Mouse (Mus musculus): ENCODE measurements around the gene Nodal. TPM values are rescaled to one million over a fixed set of nuclear protein-coding genes. Genes with fewer than 3 reads are reported as not detected.
A peak's percentile ranks its signal among the peaks of the same experiment; 100 is the strongest.

The Nodal gene
- polyA plus RNA-seq, 1 experiment from 2014 or later, result 0.09 TPM

DNA sequence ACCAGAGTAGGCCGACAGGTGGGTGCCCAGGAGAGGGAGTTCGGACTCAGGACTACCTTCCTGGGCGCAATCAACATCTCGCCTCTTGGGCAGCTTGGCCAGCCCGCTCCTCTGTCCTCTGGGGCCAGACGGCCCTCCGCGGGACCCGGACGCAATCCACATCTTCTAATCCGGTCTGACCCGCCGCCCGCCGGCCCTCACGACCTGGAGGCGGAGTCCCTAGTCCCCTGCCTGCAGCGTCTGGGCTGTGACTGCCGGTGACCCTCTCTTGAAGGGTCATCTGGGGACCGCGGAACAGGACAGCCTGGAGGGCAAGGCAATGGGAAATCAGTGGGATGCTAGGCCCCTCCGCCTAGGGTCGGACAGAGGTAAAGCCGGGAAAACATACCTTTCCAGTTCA, 1.4 kb downstream of the Nodal start:
- Histone ChIP-seq H3K4me2 (replicated peaks) (0 out of 2 replicates have a peak overlapping the region, but pooled peaks have one; percentile 89), H3K4me3 (replicated peaks) (no peak overlapping the region), H3K27ac (no peak overlapping the region), H3K4me1 (replicated peaks) (peaks cover 13% of the 10 kb centered on the region), H3K9me3 (no peaks in the 10 kb centered on the region), H3K27me3 (replicated peaks) (peaks cover 42% of the 10 kb centered on the region), H3K9ac (no peak overlapping the region), H3K36me3 (no peaks in the 10 kb centered on the region)
- ATAC-seq, result no peak
- 11% methylated on average over 24 of the region's 24 CpGs for WGBS

DNA sequence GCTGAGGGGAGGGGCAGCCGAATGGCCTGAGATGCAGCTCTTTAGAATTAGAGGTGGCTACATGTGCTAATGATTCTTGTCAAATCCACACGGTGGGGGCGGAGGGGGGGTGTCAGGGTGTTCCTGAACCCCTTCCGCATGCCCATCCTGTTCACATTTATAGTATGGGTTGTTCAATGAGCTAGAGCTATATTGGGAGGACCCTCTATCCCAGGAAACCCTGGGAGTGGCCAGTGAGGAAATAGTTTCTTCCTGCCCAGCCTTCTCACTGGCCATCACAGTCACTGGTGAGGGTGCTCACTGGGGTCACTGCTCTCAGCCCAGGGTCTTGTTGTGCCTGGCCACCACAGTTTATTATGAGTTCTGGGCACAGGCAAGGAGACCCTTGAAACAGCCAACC, 2.2 kb downstream of the Nodal start:
- H3K9ac ChIP-seq, result no peak overlapping the region
- no peak overlapping the region for H3K27ac ChIP-seq
- H3K4me1 ChIP-seq (replicated peaks), result peaks cover 18% of the 10 kb centered on the region
- H3K27me3 ChIP-seq (replicated peaks), result peaks cover 42% of the 10 kb centered on the region
- WGBS, result 63% methylated on average over 4 of the region's 4 CpGs
- no peak overlapping the region for H3K4me2 ChIP-seq (replicated peaks)
- no peak overlapping the region for H3K4me3 ChIP-seq (replicated peaks)
- ATAC-seq, result no peak
- no peaks in the 10 kb centered on the region for H3K9me3 ChIP-seq
- H3K36me3 ChIP-seq, result no peaks in the 10 kb centered on the region

DNA sequence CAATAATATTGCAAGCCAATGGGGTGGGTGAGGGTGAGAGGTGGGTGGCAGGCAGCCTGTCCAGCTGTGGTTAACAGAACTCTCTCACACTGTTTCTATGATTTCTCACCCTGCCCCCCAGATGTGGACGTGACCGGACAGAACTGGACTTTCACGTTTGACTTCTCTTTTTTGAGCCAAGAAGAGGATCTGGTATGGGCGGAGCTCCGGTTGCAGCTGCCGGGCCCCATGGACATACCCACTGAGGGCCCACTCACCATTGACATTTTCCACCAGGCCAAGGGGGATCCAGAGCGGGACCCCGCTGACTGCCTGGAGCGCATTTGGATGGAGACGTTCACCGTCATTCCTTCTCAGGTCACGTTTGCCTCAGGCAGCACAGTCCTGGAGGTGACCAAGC, 5.1 kb downstream of the Nodal start:
- no peak for ATAC-seq
- H3K27me3 ChIP-seq (replicated peaks), result peaks cover 27% of the 10 kb centered on the region
- H3K4me3 ChIP-seq (replicated peaks), result no peak overlapping the region
- 75% methylated on average over 12 of the region's 12 CpGs for WGBS
- no peaks in the 10 kb centered on the region for H3K9me3 ChIP-seq
- no peaks in the 10 kb centered on the region for H3K36me3 ChIP-seq
- H3K4me2 ChIP-seq (replicated peaks), result no peak overlapping the region
- no peak overlapping the region for H3K27ac ChIP-seq
- no peak overlapping the region for H3K9ac ChIP-seq
- H3K4me1 ChIP-seq (replicated peaks), result peaks cover 18% of the 10 kb centered on the region

DNA sequence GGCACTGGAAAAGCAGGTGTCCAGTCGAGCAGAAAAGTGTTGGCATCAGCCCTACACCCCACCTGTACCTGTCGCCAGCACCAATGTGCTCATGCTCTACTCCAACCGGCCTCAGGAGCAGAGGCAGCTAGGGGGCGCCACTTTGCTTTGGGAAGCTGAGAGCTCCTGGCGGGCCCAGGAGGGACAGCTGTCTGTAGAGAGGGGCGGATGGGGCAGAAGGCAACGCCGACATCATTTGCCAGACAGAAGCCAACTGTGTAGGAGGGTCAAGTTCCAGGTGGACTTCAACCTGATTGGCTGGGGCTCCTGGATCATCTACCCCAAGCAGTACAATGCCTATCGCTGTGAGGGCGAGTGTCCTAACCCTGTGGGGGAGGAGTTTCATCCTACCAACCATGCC, 5.5 kb downstream of the Nodal start:
- peak; percentile 23; the same call in 1 of the 2 replicates for ATAC-seq

DNA sequence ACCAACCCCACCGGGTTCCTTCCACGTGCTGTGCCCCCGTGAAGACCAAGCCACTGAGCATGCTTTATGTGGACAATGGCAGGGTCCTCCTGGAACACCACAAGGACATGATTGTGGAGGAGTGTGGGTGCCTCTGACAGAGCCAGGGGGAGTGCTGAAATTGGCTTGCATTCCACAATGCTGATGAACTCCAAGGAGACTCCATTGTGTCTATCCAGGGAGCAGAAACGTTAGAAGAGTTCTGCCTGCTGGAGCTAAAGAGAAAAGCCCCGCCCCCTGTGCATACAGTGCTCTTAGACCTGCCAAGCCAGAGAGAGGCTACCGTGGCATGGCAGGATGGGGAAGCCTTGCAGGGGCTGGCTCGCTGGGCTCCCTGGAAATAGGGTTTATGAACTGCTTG, 6.7 kb downstream of the Nodal start:
- peaks cover 11% of the 10 kb centered on the region for H3K27me3 ChIP-seq (replicated peaks)
- H3K4me3 ChIP-seq (replicated peaks), result no peak overlapping the region
- 23% methylated on average over 7 of the region's 7 CpGs for WGBS
- ATAC-seq, result no peak
- H3K4me2 ChIP-seq (replicated peaks), result no peak overlapping the region
- H3K36me3 ChIP-seq, result 0 out of 2 replicates have a peak, but pooled peaks cover 4% of the 10 kb centered on the region
- H3K4me1 ChIP-seq (replicated peaks), result peaks cover 7% of the 10 kb centered on the region; the same call in 1 of the 2 replicates
- H3K9me3 ChIP-seq, result no peaks in the 10 kb centered on the region
- no peak overlapping the region for H3K9ac ChIP-seq
- H3K27ac ChIP-seq, result no peak overlapping the region

More for the DNA sequence above, 5.5 kb downstream of the Nodal start:
- WGBS, result 70% methylated on average over 10 of the region's 10 CpGs
- H3K27me3 ChIP-seq (replicated peaks), result peaks cover 23% of the 10 kb centered on the region
- no peaks in the 10 kb centered on the region for H3K9me3 ChIP-seq
- H3K4me2 ChIP-seq (replicated peaks), result no peak overlapping the region
- no peak overlapping the region for H3K4me3 ChIP-seq (replicated peaks)
- H3K4me1 ChIP-seq (replicated peaks), result peaks cover 14% of the 10 kb centered on the region
- no peak overlapping the region for H3K27ac ChIP-seq
- no peaks in the 10 kb centered on the region for H3K36me3 ChIP-seq
- no peak overlapping the region for H3K9ac ChIP-seq

DNA sequence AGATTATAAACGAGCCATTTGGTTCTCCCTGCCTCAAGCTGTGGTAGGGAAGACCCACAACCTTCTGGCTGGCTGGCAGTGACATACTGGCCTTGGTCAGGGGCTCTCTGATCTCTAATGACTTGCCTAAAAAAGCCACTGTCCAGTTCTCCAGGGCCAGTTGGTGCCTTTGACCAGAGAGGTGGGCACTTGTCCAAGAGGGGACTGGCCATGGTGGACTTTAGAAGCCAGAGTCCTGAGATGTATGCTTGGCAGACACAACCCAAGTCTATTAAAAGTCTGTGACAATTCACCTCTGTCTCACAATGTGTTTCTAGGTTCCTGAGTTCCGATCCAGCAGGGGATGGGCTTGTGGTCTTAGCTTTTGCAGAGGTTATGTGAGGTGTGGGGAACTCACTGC, 7.3 kb downstream of the Nodal start:
- WGBS, result 67% methylated on average over 2 of the region's 2 CpGs
- H3K9ac ChIP-seq, result no peak overlapping the region

DNA sequence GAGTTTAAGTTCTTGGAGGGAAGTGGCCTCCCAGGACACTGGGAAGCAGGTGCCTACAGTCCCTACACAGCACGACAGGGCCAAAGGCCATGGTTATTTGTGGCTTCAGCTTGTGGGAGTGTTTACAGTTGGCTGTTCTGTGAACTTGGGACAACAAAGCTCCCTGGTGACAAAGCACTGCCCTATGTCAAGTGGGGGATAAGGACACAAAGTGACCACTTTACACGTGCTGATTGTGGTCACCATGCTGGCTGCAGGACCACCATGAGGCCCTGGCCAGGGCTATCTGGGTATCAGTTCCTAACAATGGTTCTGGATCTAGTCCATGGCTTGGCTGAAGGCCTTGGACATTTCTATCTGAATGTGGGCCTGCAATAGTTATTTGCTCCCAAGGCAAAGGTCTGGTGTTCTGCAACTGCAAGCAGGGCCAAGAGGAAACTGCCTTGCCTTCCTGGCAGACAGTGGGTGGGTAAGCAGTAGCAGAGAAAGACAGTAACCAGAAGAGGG, 8.5 kb downstream of the Nodal start:
- H3K9ac ChIP-seq, result no peak overlapping the region
- H3K9me3 ChIP-seq, result no peaks in the 10 kb centered on the region
- no peak for ATAC-seq
- peaks cover 7% of the 10 kb centered on the region; the same call in 1 of the 2 replicates for H3K4me1 ChIP-seq (replicated peaks)
- H3K36me3 ChIP-seq, result 0 out of 2 replicates have a peak, but pooled peaks cover 19% of the 10 kb centered on the region
- no peak overlapping the region for H3K4me3 ChIP-seq (replicated peaks)
- no peak overlapping the region for H3K27ac ChIP-seq
- no peaks in the 10 kb centered on the region for H3K27me3 ChIP-seq (replicated peaks)
- H3K4me2 ChIP-seq (replicated peaks), result no peak overlapping the region
- WGBS, result 43% methylated on average over 2 of the region's 2 CpGs

More for the DNA sequence above, 7.3 kb downstream of the Nodal start:
- no peak for ATAC-seq
- Histone ChIP-seq H3K36me3 (0 out of 2 replicates have a peak, but pooled peaks cover 9% of the 10 kb centered on the region), H3K4me2 (replicated peaks) (no peak overlapping the region), H3K27ac (no peak overlapping the region), H3K9me3 (no peaks in the 10 kb centered on the region), H3K27me3 (replicated peaks) (peaks cover 5% of the 10 kb centered on the region), H3K4me3 (replicated peaks) (no peak overlapping the region), H3K4me1 (replicated peaks) (peaks cover 7% of the 10 kb centered on the region; the same call in 1 of the 2 replicates)

DNA sequence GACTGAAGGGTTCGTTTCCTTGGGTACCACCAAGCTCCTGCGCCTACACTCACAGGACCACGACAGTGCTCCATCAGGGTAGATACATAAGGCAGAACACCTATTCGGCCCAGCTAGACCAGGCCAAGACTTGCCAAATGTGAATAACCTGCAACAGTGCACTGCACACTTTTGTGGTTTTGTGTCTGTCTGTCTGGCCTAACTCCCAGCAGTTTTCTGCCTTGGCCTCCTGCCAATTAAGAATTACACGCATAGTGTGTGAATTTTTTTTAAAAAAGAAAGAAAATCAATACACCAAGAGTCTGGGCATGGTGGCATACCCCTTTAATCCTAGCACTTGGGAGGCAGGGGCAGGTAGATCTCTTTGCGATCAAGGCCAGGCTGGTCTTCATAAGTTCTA, 10.2 kb downstream of the Nodal start:
- Histone ChIP-seq H3K4me2 (replicated peaks) (no peak overlapping the region), H3K4me1 (replicated peaks) (peaks cover 7% of the 10 kb centered on the region; the same call in 1 of the 2 replicates), H3K27ac (no peak overlapping the region), H3K36me3 (peaks cover 24% of the 10 kb centered on the region), H3K4me3 (replicated peaks) (no peak overlapping the region), H3K9ac (no peak overlapping the region), H3K27me3 (replicated peaks) (no peaks in the 10 kb centered on the region), H3K9me3 (no peaks in the 10 kb centered on the region)
- ATAC-seq, result no peak
- WGBS, result 85% methylated on average over 6 of the region's 6 CpGs

DNA sequence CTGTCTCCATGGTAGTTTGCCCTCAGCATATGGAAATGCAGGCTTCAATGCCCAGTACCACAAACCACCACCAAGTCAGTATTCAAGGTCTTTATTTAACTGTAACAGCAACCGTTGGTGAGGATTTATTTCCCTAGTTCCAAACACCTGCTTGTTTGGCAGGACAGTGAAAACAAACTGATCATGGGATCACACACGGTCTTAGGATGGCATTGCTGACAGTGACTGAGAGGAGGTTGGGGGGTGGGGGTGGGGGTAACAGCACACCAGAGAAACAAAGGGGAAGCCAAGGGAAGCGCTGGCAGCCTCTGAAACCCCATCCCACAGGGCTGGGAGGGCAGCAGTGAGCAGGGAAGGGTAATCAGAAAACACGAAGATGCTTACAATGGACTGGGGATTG, 10.6 kb downstream of the Nodal start:
- ATAC-seq, result no peak
- Histone ChIP-seq H3K4me3 (replicated peaks) (no peak overlapping the region), H3K27ac (no peak overlapping the region), H3K4me2 (replicated peaks) (no peak overlapping the region), H3K4me1 (replicated peaks) (peaks cover 7% of the 10 kb centered on the region; the same call in 1 of the 2 replicates), H3K9me3 (no peaks in the 10 kb centered on the region), H3K27me3 (replicated peaks) (no peaks in the 10 kb centered on the region), H3K36me3 (peaks cover 27% of the 10 kb centered on the region), H3K9ac (no peak overlapping the region)
- WGBS, result 69% methylated on average over 4 of the region's 4 CpGs

DNA sequence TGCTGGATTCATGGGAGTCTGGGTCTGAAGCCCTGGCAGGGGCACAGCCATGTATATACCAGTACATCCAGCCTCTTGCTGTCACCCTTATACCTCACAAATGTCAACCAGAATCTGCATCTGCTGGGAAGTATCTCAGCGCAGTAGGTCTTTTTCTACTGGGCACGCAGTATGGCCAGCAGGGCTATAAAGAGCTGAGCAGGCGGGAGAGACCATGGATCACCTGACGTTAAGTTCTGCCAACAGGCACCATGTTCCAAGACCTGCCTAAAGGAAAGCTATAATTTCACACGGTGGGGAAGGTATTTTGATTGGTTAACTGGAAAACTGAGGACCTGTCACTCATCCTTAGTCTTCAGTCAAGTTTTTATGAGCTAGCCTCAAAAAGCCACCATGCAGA, 11.3 kb downstream of the Nodal start:
- WGBS, result 92% methylated on average over 5 of the region's 5 CpGs
- ATAC-seq, result no peak
- no peak overlapping the region for H3K4me2 ChIP-seq (replicated peaks)
- no peaks in the 10 kb centered on the region for H3K9me3 ChIP-seq
- no peak overlapping the region for H3K4me3 ChIP-seq (replicated peaks)
- H3K27me3 ChIP-seq (replicated peaks), result no peaks in the 10 kb centered on the region
- no peak overlapping the region for H3K9ac ChIP-seq
- peaks cover 7% of the 10 kb centered on the region; the same call in 1 of the 2 replicates for H3K4me1 ChIP-seq (replicated peaks)
- peaks cover 33% of the 10 kb centered on the region for H3K36me3 ChIP-seq
- H3K27ac ChIP-seq, result no peak overlapping the region

DNA sequence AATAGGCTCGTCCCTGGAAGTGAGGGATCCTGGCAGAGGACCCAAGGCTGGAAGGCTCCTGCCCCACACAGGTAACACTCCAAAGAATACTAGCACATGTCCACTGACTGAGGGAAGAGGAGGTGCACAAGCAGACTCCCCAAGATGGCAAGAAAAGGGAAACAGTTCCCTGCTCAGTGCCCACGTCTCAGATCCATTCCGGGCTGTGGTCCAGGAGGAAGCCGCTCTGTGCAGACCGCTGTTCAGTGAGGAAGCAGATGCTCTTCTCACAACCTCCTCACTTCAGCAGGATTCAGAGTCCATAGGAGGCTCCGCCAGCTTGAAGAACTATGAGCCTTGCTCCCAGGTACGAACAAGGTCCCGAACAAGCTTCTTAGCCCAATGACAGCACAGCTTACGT, 13.6 kb downstream of the Nodal start:
- no peak for ATAC-seq
- Histone ChIP-seq H3K9ac (no peak overlapping the region), H3K9me3 (no peaks in the 10 kb centered on the region), H3K27me3 (replicated peaks) (no peaks in the 10 kb centered on the region), H3K27ac (no peak overlapping the region), H3K4me2 (replicated peaks) (no peak overlapping the region), H3K36me3 (peaks cover 42% of the 10 kb centered on the region), H3K4me1 (replicated peaks) (no peaks in the 10 kb centered on the region), H3K4me3 (replicated peaks) (no peak overlapping the region)
- WGBS, result 83% methylated on average over 9 of the region's 9 CpGs

DNA sequence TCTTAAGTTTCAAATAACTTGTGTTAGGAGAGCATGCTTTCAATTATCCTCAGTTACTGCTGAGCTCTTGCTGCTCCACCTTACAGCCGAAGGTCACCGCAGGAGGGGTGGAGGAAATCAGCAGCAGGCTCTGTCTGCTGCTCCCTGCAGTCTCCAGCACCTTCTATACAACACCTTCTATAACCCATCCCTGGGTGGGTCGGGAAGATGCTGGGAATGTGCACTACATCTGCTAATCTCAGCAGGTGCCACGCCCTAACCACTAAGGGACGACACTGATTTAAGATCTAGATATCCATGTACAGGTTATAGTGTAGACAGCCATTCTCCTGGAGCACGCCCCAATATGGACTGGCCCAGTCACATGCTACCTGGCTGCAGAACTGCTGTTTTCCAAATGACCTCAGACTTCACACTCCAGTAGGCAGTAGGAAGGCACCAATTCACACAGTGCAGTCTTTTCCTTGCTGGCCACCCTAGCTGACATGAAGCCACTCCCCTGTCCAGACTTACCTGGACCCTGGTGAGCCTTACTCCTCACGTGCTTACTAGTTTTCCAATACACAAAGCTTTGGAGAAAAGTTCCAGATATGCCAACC, 22.5 kb downstream of the Nodal start:
- no peaks in the 10 kb centered on the region for H3K36me3 ChIP-seq
- no peaks in the 10 kb centered on the region for H3K27me3 ChIP-seq (replicated peaks)
- H3K27ac ChIP-seq, result no peak overlapping the region
- H3K4me3 ChIP-seq (replicated peaks), result no peak overlapping the region
- WGBS, result 88% methylated on average over 7 of the region's 7 CpGs
- ATAC-seq, result peak; percentile 77
- H3K4me1 ChIP-seq (replicated peaks), result peaks cover 15% of the 10 kb centered on the region
- no peak overlapping the region for H3K4me2 ChIP-seq (replicated peaks)
- no peak overlapping the region for H3K9ac ChIP-seq
- no peaks in the 10 kb centered on the region for H3K9me3 ChIP-seq

DNA sequence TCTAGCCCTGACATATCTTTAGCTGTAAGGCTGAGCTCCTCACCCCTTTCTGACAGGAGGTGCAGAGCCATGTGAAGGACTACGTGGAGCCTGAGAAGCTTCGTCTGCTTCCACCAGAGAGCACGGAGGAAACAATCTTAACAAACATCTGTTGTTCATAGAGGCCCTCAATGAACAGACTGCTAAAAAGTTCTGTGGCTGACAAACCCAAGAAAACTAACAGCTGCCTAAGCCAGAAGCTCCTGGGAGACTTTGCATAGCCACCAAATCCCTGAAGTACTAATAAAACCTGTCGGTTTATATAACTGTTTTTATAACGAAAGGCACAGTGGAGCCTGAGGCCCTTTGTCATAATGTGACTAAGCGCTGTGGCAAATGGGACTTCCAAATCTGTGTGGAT, 25.7 kb downstream of the Nodal start:
- Histone ChIP-seq H3K9me3 (no peaks in the 10 kb centered on the region), H3K4me1 (replicated peaks) (peaks cover 24% of the 10 kb centered on the region), H3K9ac (no peak overlapping the region), H3K27ac (no peak overlapping the region), H3K4me3 (replicated peaks) (no peak overlapping the region), H3K4me2 (replicated peaks) (no peak overlapping the region), H3K27me3 (replicated peaks) (no peaks in the 10 kb centered on the region), H3K36me3 (no peaks in the 10 kb centered on the region)
- WGBS, result 51% methylated on average over 6 of the region's 6 CpGs
- ATAC-seq, result no peak

Measured in intestine, embryonic 15.5 days (tissue).